Mouse (Mus musculus): ENCODE results near the gene Acot12. TPM values are rescaled to one million over a fixed set of nuclear protein-coding genes. Genes with fewer than 3 reads are reported as not detected.

Acot12 gene
- polyA plus RNA-seq, 1 experiment: 0.03 TPM

DNA sequence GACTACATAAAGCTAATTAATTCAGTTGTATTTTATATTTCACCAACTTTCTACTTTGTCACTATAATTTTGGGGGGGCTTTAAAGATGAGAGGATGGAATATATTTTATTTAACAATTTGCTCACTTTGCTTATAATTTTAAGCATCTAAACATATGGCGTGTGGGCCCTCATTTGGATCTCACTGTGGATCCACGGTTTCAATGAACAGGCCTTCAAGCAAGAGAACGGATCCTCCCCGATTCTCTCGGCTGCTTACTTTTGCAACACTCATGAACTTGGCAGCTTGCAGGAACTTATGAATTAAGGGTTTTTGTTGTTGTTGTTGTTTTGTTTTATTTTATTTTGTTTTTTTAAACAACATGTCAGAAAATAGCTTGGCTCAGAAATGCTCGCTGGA, 21.8 kb upstream of the Acot12 start:
- Histone ChIP-seq H3K27me3 (ENCODE audit: control insufficient read depth, insufficient read depth, low read length) (no peaks in the 10 kb centered on the region), H3K36me3 (ENCODE audit: control insufficient read depth, insufficient read depth, low read length) (no peaks in the 10 kb centered on the region), H3K4me1 (replicated peaks; ENCODE audit: control insufficient read depth, insufficient read depth, low read length) (no peaks in the 10 kb centered on the region), H3K4me3 (ENCODE audit: control insufficient read depth, insufficient read depth, low read length) (no peak overlapping the region), H3K27ac (ENCODE audit: control insufficient read depth, insufficient read depth, low read length) (no peak overlapping the region)
- TF ChIP-seq POLR2A (IDR thresholded peaks at IDR 0.05; ENCODE audit: control insufficient read depth, extremely low read depth, insufficient read depth, low read length, poor library complexity) (no peak), CTCF (IDR thresholded peaks at IDR 0.05; ENCODE audit: borderline replicate concordance, control insufficient read depth, extremely low read depth, insufficient read depth, low read length, poor library complexity) (no peak)
- WGBS: 95% methylated on average over 6 of the region's 6 CpGs
- DNase-seq: no peak

DNA sequence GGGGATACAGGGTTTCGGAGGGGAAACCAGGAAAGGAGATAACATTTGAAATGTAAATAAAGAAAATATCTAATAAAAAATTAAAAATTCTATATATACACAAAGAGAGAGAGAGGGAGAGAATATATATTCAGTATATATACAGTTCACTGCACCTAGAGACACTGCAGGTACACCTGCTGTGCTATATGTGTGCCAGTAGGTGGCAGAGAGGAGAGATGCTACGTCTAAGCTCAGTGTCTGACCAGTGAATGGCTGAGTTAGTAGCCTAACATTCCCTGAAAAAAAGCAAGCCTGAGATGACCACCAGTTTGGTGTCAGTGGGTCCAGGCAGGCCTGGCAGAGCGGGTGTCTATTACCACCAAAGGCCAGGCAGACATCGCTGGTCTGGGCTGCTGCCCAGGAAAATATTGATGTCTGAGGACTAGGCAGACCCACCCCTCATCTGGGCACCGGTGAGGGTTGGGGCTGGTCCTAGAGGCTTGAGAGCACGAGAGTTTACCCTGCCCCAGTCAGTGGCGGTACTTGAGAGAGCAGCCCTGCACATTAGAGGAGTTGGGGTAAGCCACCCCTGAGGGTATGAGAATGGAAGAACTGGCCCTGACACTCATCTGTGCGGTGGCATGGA, 18.1 kb upstream of the Acot12 start:
- TF ChIP-seq POLR2A (IDR thresholded peaks at IDR 0.05; ENCODE audit: control insufficient read depth, extremely low read depth, insufficient read depth, low read length, poor library complexity) (no peak), CTCF (IDR thresholded peaks at IDR 0.05; ENCODE audit: borderline replicate concordance, control insufficient read depth, extremely low read depth, insufficient read depth, low read length, poor library complexity) (peak; percentile 37; the same call in 1 of the 2 replicates)
- H3K4me1 ChIP-seq (replicated peaks; ENCODE audit: control insufficient read depth, insufficient read depth, low read length): no peaks in the 10 kb centered on the region
- H3K27ac ChIP-seq (ENCODE audit: control insufficient read depth, insufficient read depth, low read length): no peak overlapping the region
- H3K27me3 ChIP-seq (ENCODE audit: control insufficient read depth, insufficient read depth, low read length): no peaks in the 10 kb centered on the region
- H3K36me3 ChIP-seq (ENCODE audit: control insufficient read depth, insufficient read depth, low read length): no peaks in the 10 kb centered on the region
- DNase-seq: peak; percentile 9
- 78% methylated on average over 8 of the region's 8 CpGs for WGBS
- no peak overlapping the region for H3K4me3 ChIP-seq (ENCODE audit: control insufficient read depth, insufficient read depth, low read length)

DNA sequence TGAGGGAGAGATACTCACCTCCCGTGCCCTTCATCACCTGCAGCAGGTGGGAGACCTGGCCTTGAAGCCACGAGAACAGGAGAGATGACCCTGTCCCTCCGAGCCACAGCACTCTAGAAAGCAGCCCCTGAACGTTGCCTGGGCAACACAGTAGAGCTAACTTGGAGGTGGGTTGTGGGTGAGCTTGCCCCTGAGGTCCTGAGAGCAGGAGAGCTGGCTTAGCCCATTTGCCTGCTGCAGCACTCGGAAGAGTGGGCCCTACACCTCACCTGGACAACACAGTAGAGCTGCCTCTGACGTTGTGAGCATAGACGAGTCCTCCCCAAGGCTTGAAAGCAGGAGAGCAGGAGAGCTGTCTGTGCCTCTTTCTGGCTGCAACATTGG, 17.6 kb upstream of the Acot12 start:
- Histone ChIP-seq H3K4me1 (replicated peaks; ENCODE audit: control insufficient read depth, insufficient read depth, low read length) (no peaks in the 10 kb centered on the region), H3K36me3 (ENCODE audit: control insufficient read depth, insufficient read depth, low read length) (no peaks in the 10 kb centered on the region), H3K27ac (ENCODE audit: control insufficient read depth, insufficient read depth, low read length) (no peak overlapping the region), H3K27me3 (ENCODE audit: control insufficient read depth, insufficient read depth, low read length) (no peaks in the 10 kb centered on the region), H3K4me3 (ENCODE audit: control insufficient read depth, insufficient read depth, low read length) (no peak overlapping the region)
- no peak for DNase-seq
- TF ChIP-seq POLR2A (IDR thresholded peaks at IDR 0.05; ENCODE audit: control insufficient read depth, extremely low read depth, insufficient read depth, low read length, poor library complexity) (no peak), CTCF (IDR thresholded peaks at IDR 0.05; ENCODE audit: borderline replicate concordance, control insufficient read depth, extremely low read depth, insufficient read depth, low read length, poor library complexity) (no peak)
- 88% methylated on average over 7 of the region's 7 CpGs for WGBS

DNA sequence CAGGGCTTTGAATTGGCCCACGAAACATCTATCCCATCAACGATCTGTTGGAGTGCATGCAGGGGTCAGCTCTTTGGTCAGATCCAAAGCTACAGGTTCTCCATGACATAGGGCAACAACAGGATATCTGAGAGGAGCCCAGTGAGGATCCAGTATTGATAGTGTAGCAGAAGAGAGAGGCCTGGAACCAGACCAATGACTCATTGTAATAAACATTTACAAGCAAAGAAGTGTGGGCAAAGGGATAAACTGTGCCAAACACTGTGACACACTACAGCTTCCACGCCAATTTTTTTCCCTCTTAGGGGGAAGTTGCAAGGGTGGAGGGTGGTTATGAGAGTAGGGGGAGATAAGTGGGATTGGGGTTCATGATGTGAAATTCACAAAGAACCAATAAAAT, 17.1 kb upstream of the Acot12 start:
- Histone ChIP-seq H3K36me3 (ENCODE audit: control insufficient read depth, insufficient read depth, low read length) (no peaks in the 10 kb centered on the region), H3K27ac (ENCODE audit: control insufficient read depth, insufficient read depth, low read length) (no peak overlapping the region), H3K4me1 (replicated peaks; ENCODE audit: control insufficient read depth, insufficient read depth, low read length) (no peaks in the 10 kb centered on the region), H3K27me3 (ENCODE audit: control insufficient read depth, insufficient read depth, low read length) (no peaks in the 10 kb centered on the region), H3K4me3 (ENCODE audit: control insufficient read depth, insufficient read depth, low read length) (no peak overlapping the region)
- TF ChIP-seq POLR2A (IDR thresholded peaks at IDR 0.05; ENCODE audit: control insufficient read depth, extremely low read depth, insufficient read depth, low read length, poor library complexity) (no peak), CTCF (IDR thresholded peaks at IDR 0.05; ENCODE audit: borderline replicate concordance, control insufficient read depth, extremely low read depth, insufficient read depth, low read length, poor library complexity) (no peak)
- 92% methylated on average over 3 of the region's 3 CpGs for WGBS
- DNase-seq: no peak

DNA sequence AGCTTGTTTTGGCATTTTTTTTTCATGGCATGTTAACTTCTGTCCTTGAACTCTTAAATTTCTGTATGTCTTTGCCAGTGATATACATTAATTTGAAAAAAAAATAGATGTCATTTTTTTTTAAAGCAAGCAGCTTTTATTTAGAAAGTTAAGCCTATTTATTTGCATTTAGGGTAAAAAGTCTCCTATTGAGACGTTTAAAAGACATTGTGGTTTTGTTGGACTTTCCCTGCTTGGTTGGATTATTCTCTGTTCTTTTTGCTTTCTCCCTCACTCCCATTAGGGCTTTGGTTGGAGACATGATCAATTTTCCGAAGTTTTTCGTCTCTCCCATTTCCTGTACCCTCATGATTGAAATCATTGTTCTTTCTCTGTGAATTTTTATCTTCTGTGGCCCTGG, 16.2 kb upstream of the Acot12 start:
- Histone ChIP-seq H3K27ac (ENCODE audit: control insufficient read depth, insufficient read depth, low read length) (no peak overlapping the region), H3K36me3 (ENCODE audit: control insufficient read depth, insufficient read depth, low read length) (no peaks in the 10 kb centered on the region), H3K4me3 (ENCODE audit: control insufficient read depth, insufficient read depth, low read length) (no peak overlapping the region), H3K4me1 (replicated peaks; ENCODE audit: control insufficient read depth, insufficient read depth, low read length) (no peaks in the 10 kb centered on the region), H3K27me3 (ENCODE audit: control insufficient read depth, insufficient read depth, low read length) (no peaks in the 10 kb centered on the region)
- WGBS: 82% methylated on average over 3 of the region's 3 CpGs
- no peak for DNase-seq
- TF ChIP-seq CTCF (IDR thresholded peaks at IDR 0.05; ENCODE audit: borderline replicate concordance, control insufficient read depth, extremely low read depth, insufficient read depth, low read length, poor library complexity) (no peak), POLR2A (IDR thresholded peaks at IDR 0.05; ENCODE audit: control insufficient read depth, extremely low read depth, insufficient read depth, low read length, poor library complexity) (no peak)

DNA sequence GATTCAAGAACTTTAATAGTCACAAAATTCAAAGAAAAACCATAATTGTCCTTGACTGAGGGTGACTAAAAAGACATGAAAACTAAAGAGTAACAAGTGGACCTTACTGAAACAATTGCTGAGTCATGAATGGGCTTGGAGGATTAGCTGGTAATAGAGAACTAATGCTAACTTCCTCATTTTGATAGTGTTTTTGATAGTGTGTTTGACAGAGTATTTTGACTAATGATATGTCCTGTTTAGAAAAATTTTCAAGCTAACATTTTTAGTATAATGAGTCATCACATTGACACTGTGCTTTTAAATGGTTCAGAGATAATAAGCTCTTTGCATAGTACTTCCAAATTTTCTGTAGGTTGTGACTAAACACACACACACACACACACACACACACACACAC, 13.4 kb upstream of the Acot12 start:
- H3K4me3 ChIP-seq (ENCODE audit: control insufficient read depth, insufficient read depth, low read length): no peak overlapping the region
- no peaks in the 10 kb centered on the region for H3K4me1 ChIP-seq (replicated peaks; ENCODE audit: control insufficient read depth, insufficient read depth, low read length)
- no peak overlapping the region for H3K27ac ChIP-seq (ENCODE audit: control insufficient read depth, insufficient read depth, low read length)
- DNase-seq: no peak
- TF ChIP-seq CTCF (IDR thresholded peaks at IDR 0.05; ENCODE audit: borderline replicate concordance, control insufficient read depth, extremely low read depth, insufficient read depth, low read length, poor library complexity) (no peak), POLR2A (IDR thresholded peaks at IDR 0.05; ENCODE audit: control insufficient read depth, extremely low read depth, insufficient read depth, low read length, poor library complexity) (no peak)
- H3K36me3 ChIP-seq (ENCODE audit: control insufficient read depth, insufficient read depth, low read length): no peaks in the 10 kb centered on the region
- no peaks in the 10 kb centered on the region for H3K27me3 ChIP-seq (ENCODE audit: control insufficient read depth, insufficient read depth, low read length)

DNA sequence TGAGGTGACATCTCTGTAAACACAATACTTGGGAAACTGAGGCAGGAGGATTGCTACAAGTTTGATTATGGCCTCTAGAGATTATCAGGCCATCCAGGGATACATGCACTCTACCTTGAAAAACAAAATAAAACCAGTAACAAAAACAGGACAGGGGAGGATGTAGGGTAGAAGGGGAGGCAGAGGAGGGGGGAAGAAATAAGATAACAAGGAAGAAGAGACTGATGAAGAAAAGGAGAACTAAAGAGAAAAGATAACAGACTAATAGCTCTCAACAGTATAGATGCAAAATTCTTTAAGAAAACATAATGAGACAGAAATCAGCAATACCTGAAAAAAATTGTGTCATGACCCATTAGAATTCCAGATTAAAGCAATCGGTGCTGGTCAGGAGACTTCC, 4.1 kb upstream of the Acot12 start:
- 91% methylated on average over 1 of the region's 1 CpGs for WGBS
- Histone ChIP-seq H3K4me3 (ENCODE audit: control insufficient read depth, insufficient read depth, low read length) (no peak overlapping the region), H3K36me3 (ENCODE audit: control insufficient read depth, insufficient read depth, low read length) (no peaks in the 10 kb centered on the region), H3K27ac (ENCODE audit: control insufficient read depth, insufficient read depth, low read length) (no peak overlapping the region), H3K4me1 (replicated peaks; ENCODE audit: control insufficient read depth, insufficient read depth, low read length) (no peaks in the 10 kb centered on the region), H3K27me3 (ENCODE audit: control insufficient read depth, insufficient read depth, low read length) (no peaks in the 10 kb centered on the region)
- no peak for DNase-seq
- no peak for TF ChIP-seq POLR2A (IDR thresholded peaks at IDR 0.05; ENCODE audit: control insufficient read depth, extremely low read depth, insufficient read depth, low read length, poor library complexity)
- no peak for TF ChIP-seq CTCF (IDR thresholded peaks at IDR 0.05; ENCODE audit: borderline replicate concordance, control insufficient read depth, extremely low read depth, insufficient read depth, low read length, poor library complexity)
